Mouse (Mus musculus): ENCODE data around the gene Plp1.

DNA sequence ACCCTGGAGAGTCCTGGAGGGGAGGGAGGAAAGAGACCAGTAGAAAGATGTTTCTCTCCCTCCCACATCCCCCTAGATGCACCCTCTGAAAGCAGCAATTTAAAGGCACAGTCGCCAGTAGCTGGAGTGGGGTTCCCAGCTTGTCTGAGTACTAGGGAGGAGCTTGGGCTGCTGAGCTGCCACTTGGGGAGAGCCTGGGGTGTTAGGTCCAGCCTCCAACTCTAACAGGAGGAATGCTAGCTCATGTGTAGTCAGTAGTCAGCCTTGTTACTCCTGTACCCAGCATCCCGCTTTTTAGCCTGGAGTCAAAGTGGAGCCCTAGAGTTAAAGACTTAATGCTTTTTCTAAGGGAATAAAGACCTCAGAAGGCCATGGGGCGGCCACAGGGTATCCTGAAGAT, 42.4 kb upstream of the Plp1 start, which contains the start of gene Glra4:
- TF ChIP-seq CTCF (conservative IDR thresholded peaks at IDR 0.05; ENCODE audit: low read length) (no peak), NANOG (IDR thresholded peaks at IDR 0.05; ENCODE audit: borderline replicate concordance, low read length) (no peak)
